Mouse (Mus musculus): ENCODE data around the gene Ust.

DNA sequence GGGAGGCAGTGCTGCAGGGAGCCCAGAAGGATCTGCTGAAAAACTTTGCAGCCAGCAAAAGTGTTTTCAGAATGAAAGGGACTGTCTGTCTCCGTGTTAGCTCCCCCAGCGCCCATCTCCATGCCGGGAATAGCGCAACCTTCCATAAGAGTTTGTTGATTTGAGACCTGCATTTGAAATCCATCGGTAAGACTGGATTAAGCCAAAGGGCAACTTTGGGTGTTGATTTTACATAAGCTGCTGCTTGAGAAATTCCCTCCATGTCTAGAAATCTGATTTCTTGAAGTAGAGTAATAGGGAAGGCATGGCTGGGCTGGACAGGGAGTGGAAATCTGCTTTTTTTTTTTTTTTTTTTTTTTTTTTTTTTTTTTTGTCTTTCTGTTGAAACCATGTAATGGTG, 306.9 kb downstream of the Ust start:
- TF ChIP-seq EP300 (IDR thresholded peaks at IDR 0.05; ENCODE audit: low read length) (no peak), TCF12 (IDR thresholded peaks at IDR 0.05; ENCODE audit: low read depth, low read length) (no peak), SMC3 (IDR thresholded peaks at IDR 0.05; ENCODE audit: low read depth, low read length) (no peak), MAFK (IDR thresholded peaks at IDR 0.05; ENCODE audit: insufficient replicate concordance, low read length) (no peak), MAX (IDR thresholded peaks at IDR 0.05; ENCODE audit: low read length) (no peak), RAD21 (IDR thresholded peaks at IDR 0.05; ENCODE audit: low read depth, low read length) (no peak), SIN3A (IDR thresholded peaks at IDR 0.05; ENCODE audit: low read length) (no peak), CTCF (conservative IDR thresholded peaks at IDR 0.05 in 1 of 2, IDR thresholded peaks at IDR 0.05 in 1 of 2; ENCODE audit: low read depth in 2 of 2, low read length in 2 of 2) (no peak), JUND (conservative IDR thresholded peaks at IDR 0.05; ENCODE audit: low read depth, low read length) (no peak), ZNF384 (IDR thresholded peaks at IDR 0.05; ENCODE audit: low read depth, low read length) (peak; percentile 54), MYC (IDR thresholded peaks at IDR 0.05; ENCODE audit: low read depth, low read length) (no peak), NELFE (IDR thresholded peaks at IDR 0.05; ENCODE audit: low read depth, low read length) (no peak)

Measured in CH12.LX (cell line).